10 mouse cellular contexts compared by ENCODE assay signal in the genomic region with DNA sequence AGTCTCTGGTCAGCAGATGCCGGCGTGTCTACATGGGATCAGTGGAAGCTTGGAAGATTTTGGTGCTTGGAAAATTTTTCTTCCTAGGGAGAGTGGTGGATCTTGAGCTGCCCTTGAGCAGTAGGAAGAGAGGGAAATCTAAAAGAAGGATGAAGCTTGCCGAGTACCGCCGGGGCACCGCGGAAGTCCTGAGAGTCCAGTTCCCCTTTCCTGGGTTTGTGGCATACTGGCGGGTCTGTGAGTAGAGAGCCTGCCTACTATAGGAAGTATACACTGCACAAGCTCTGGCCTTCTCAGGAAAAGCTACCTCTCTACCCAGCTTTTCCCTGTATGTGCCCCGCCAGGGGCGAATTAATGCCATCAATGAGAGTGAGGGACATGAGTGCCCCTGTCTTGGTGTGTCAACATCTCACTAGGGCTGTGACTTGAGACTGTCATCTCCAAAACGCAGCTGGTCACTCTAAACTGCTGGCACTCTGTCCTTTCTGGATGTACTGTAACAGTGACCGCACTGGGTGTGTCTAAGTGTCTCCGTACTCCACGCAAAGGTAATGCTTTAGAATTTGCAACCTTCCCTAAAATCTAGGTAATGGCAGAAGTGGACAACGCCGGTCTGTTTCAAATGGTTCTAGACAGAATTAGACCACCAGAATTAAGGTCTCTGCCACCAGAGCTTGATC. TPM values are rescaled to one million over a fixed set of nuclear protein-coding genes. Genes with fewer than 3 reads are reported as not detected.
DNase-seq lines count a peak whose midpoint lies in the region; ATAC-seq and TF ChIP-seq lines count a peak whose summit lies in the region.
"Had no signal": no experiment of that assay in that cellular context is flagged by ENCODE, and none has a peak within 500 bp of the region (broad histone marks: within the 10 kb centered on the region; RNA-seq: fewer than 3 reads in every experiment).

No protein-coding gene starts in this region.

- no peak overlapping the region for H3K9ac ChIP-seq in intestine, postnatal 0 days (ENCODE audit: low read depth, low read length)
- H3K9ac ChIP-seq in stomach, postnatal 0 days (ENCODE audit: low read length), result no peak overlapping the region
- H3K9ac ChIP-seq: limb, embryonic 15.5 days had no signal

- no peak for TF ChIP-seq EP300 in stomach, postnatal 0 days (optimal IDR thresholded peaks at IDR 0.05)

- H3K36me3 ChIP-seq in intestine, postnatal 0 days (ENCODE audit: control insufficient read depth, insufficient read depth), result peaks cover 12% of the 10 kb centered on the region; the same call in 1 of the 2 replicates
- no peaks in the 10 kb centered on the region for H3K36me3 ChIP-seq in stomach, postnatal 0 days (ENCODE audit: control insufficient read depth, insufficient read depth, low read length)

- ATAC-seq in intestine, postnatal 0 days, result no peak
- ATAC-seq in monocyte, adult 5-6 weeks (replicated peaks; ENCODE audit: insufficient number of reproducible peaks, low FRiP score, low TSS enrichment, poor library complexity, severe bottlenecking), result peak; percentile 42; the same call in 1 of the 2 replicates
- no peak for ATAC-seq in stomach, postnatal 0 days (ENCODE audit: low FRiP score, low TSS enrichment)

- no peak for TF ChIP-seq CTCF in layer of hippocampus, adult 2 months (conservative IDR thresholded peaks at IDR 0.05)
- TF ChIP-seq CTCF in intestine, postnatal 0 days (IDR thresholded peaks at IDR 0.05; ENCODE audit: low read depth), result no peak
- TF ChIP-seq CTCF in stomach, postnatal 0 days (IDR thresholded peaks at IDR 0.05; ENCODE audit: low read depth), result no peak

- no peak overlapping the region for H3K27ac ChIP-seq in layer of hippocampus, adult 2 months
- no peak overlapping the region; the same call in 1 of the 2 replicates for H3K27ac ChIP-seq in intestine, postnatal 0 days (ENCODE audit: low read depth, low read length)
- H3K27ac ChIP-seq in stomach, postnatal 0 days (replicated peaks), result no peak overlapping the region
- H3K27ac ChIP-seq: limb, embryonic 15.5 days had no signal

- H3K4me2 ChIP-seq in intestine, postnatal 0 days (replicated peaks; ENCODE audit: low read depth), result 0 out of 2 replicates have a peak overlapping the region, but pooled peaks have one; percentile 3
- H3K4me2 ChIP-seq in stomach, postnatal 0 days (replicated peaks; ENCODE audit: low read depth), result no peak overlapping the region
- H3K4me2 ChIP-seq: limb, embryonic 15.5 days had no signal

- no peaks in the 10 kb centered on the region for H3K4me1 ChIP-seq in intestine, postnatal 0 days (replicated peaks; ENCODE audit: control insufficient read depth, insufficient read depth, low read length)
- H3K4me1 ChIP-seq in stomach, postnatal 0 days (replicated peaks; ENCODE audit: control insufficient read depth, insufficient read depth), result no peaks in the 10 kb centered on the region

- peaks cover 56% of the 10 kb centered on the region for H3K27me3 ChIP-seq in intestine, postnatal 0 days (replicated peaks; ENCODE audit: control insufficient read depth, insufficient read depth, low read length)
- peaks cover 21% of the 10 kb centered on the region; the same call in 1 of the 2 replicates for H3K27me3 ChIP-seq in stomach, postnatal 0 days (ENCODE audit: control insufficient read depth, insufficient read depth, low read length)

- H3K4me3 ChIP-seq in layer of hippocampus, adult 2 months, result no peak overlapping the region
- H3K4me3 ChIP-seq in intestine, postnatal 0 days (ENCODE audit: low read depth, low read length), result no peak overlapping the region
- no peak overlapping the region for H3K4me3 ChIP-seq in stomach, postnatal 0 days (ENCODE audit: low read depth, low read length)
- H3K4me3 ChIP-seq: limb, embryonic 15.5 days had no signal

- 20% methylated on average over 16 of the region's 16 CpGs for WGBS in intestine, postnatal 0 days
- 42% methylated on average over 16 of the region's 16 CpGs for WGBS in stomach, postnatal 0 days

- DNase-seq in embryo, embryonic 10.5 days (ENCODE audit: low spot score), result peak; percentile 34
- no peak for DNase-seq in embryo, embryonic 10 days (ENCODE audit: low spot score)
- peak; percentile 42 for DNase-seq in layer of hippocampus, adult 9-11 months
- no peak for DNase-seq in layer of hippocampus, adult 2 months (ENCODE audit: low spot score in 2 of 2)
- no peak for DNase-seq in stomach, postnatal 0 days (ENCODE audit: low spot score)
- no peak for DNase-seq in spleen, adult 18-20 months

- no peaks in the 10 kb centered on the region for H3K9me3 ChIP-seq in intestine, postnatal 0 days (ENCODE audit: control insufficient read depth)
- no peaks in the 10 kb centered on the region for H3K9me3 ChIP-seq in stomach, postnatal 0 days (ENCODE audit: control insufficient read depth, low read length)
- H3K9me3 ChIP-seq: limb, embryonic 15.5 days had no signal

RNA-seq across cellular contexts. Expression of gene Mafb, which starts 5.3 kb away (rescaled TPM):
- total RNA-seq in layer of hippocampus, adult 2 months (2021), result 10 to 100 TPM; 11.9 to 12.8 TPM
- 98.5 and 114 TPM in 2 replicates for polyA plus RNA-seq in intestine, postnatal 0 days (2015; fragmentation: Nextera tagmentation; extraction: Ambion mirVana)
- 12.9 to 19.7 TPM (median 18.0 TPM) in 3 replicates for total RNA-seq in monocyte, adult 5-6 weeks (2017)
- 4.3 and 4.9 TPM in 2 replicates for polyA plus RNA-seq in stomach, postnatal 0 days (2015; fragmentation: Nextera tagmentation; extraction: Ambion mirVana)
- total RNA-seq: MEL had no signal

RNA-seq across cellular contexts. Expression of gene Gm826, which starts 27.6 kb away (rescaled TPM):
- not detected for total RNA-seq in layer of hippocampus, adult 2 months (2021)
- polyA plus RNA-seq in intestine, postnatal 0 days (2015; fragmentation: Nextera tagmentation; extraction: Ambion mirVana), result 6.2 and 8.2 TPM in 2 replicates
- total RNA-seq in monocyte, adult 5-6 weeks (2017), result 0.87 TPM in 1 of 3 replicates, not detected in the others
- polyA plus RNA-seq in stomach, postnatal 0 days (2015; fragmentation: Nextera tagmentation; extraction: Ambion mirVana), result not detected in 2 replicates
- total RNA-seq: MEL had no signal

Comparison
In these comparisons a context has a peak if more than half of its experiments do, and no peak if none do; other contexts are left out.
1. DNase-seq: peak in embryo, embryonic 10.5 days (single experiment) and layer of hippocampus, adult 9-11 months (single experiment); none in embryo, embryonic 10 days (single experiment), layer of hippocampus, adult 2 months (0 of 2), stomach, postnatal 0 days (single experiment) and spleen, adult 18-20 months (0 of 2).